Mouse (Mus musculus): Measurements from ENCODE around the gene Gm28036.
"Not testable (repeated sequence)": the region's sequence is repeated elsewhere in the genome, so short reads cannot be mapped to it uniquely, and the experiment has no call there.

Gm28036 gene

DNA sequence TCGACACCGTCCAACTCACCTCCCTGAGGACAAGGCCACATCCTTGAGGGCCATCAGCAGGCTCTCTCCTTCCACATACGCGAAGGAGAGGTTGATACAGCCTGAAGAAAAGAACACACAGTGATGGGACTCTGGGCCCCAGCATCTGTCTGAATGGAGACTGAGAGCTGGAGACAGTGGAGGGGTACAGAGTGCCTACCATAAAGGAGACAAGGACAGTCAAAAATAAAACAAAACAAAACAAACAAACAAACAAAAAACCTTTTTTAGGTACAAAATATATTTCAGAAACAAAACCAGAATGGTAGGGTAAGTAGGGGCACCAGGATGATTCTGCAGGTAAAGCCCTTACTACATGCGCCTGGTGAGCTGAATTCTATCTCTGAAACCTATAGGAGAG, at the start of gene Gm28036:
Gm28036 (minus strand) TSS at position 101 of the 400 bp plus-strand sequence.
- DNase-seq (ENCODE audit: low read depth), result no peak

DNA sequence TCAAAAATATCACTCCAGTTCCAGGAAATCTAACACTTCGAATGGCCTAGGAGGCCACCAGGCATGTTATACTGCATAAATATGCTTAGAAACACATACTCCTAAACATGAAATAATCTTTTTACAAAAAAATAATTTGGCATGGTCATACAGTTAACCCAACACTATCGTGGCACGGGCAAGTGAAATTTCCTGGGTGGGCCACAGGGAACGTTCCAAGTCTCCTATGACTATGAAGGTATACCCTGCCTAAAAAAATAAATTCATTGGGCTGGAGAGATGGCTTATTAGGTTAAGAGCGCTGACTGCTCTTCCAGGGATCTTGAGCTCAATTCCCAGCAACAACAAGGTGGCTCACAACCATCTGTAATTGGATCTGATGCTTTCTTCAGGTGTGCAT, 39.7 kb upstream of the Gm28036 start:
- no peak for DNase-seq (ENCODE audit: low read depth)

DNA sequence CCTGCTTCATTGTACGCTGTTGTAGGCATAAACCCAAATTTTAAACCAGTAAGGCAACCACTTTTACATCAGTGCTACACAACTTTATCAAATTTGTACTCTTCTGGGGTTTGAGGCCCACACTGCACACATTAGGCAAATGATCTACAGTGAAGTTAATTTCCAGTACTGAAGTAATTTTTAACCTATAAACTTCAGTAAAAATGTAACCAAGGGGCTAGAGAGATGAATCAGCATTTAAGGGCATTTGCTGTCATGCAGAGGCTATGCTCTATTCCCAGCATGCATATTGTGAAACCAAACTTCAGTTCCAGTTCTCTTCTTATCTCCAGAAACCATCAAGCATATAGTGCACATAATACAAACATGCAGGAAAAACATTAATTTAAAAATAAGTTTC, 38.6 kb upstream of the Gm28036 start:
- DNase-seq (ENCODE audit: low read depth), result peak; percentile 55

DNA sequence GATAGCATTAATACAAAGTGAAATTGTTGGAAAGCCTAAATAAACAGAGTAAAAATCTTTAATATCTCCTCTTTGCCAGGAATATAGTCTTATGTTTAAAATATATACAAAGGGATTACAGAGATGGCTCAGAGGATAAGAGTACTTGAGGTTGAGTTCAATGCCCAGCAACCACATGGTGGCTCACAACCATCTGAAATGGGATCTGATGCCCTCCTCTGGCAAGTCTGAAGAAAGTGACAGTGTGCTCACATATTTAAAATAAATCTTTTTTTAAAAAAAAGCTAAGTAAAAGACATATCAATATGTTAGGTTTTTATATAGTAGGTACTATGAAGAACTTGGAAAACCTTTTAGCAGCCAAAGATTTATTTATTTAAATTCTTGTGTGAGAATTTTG, 24.6 kb upstream of the Gm28036 start:
- peak; percentile 52 for DNase-seq (ENCODE audit: low read depth)

DNA sequence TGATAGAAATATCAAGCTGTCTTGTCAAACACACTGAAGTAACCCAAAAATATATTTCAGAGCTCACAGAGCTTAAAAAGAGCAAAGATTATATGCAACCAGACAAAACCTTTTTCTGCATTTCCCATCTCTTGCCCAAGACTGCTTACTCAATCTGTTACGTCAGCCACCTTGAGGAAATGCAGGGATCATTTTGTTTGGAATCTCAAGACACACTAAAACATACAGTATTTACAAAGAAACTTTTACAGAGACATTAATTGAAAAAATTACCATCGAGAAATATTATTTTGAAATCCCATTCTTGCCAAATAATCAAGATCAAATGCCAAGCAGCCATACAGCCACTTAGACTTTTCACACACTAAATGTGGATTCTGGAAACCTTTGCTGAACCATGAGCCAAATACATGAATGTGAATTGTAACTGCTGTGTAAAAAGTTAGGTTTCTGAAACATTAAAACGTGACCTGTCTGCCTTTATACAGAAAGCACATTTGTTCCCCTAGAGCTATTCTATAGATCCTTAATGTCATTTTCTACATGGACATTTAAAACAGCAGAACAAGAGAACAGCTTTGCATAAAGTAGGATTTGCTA, 20.5 kb upstream of the Gm28036 start:
- no peak for DNase-seq (ENCODE audit: low read depth)

DNA sequence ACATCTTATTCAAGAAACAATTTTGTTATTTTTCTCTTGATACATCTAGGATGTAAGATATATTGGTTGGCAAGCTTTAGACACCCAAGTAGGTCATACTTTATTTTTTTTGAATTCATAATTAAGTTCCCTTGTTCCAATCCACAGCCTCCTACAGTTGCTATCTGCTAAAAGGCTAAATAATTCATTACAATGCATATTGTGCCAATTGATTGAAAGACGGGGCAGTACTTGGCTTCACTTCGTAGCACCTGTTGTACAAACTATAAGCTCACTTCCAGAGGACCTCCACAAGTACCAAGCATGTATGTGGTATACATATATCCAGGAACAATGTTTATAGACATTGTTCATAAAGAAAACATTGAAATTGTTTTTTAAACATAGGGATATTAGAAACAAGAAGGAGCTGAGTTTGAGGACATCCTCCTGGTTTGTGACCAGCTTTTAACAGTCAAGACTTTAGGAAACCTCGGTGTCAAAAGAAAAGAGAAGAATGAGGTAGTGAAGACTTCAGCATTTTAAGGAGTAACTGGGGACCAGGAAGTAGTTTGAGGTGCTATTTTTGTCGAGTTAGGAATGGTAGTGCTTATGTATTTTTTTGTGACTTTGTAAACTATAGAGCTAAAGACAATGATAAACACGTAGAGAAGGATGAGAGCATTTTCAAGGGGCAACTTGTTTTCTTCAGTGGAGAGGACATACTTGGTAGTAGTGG, 19.5 kb upstream of the Gm28036 start:
- DNase-seq (ENCODE audit: low read depth), result peak; percentile 37

DNA sequence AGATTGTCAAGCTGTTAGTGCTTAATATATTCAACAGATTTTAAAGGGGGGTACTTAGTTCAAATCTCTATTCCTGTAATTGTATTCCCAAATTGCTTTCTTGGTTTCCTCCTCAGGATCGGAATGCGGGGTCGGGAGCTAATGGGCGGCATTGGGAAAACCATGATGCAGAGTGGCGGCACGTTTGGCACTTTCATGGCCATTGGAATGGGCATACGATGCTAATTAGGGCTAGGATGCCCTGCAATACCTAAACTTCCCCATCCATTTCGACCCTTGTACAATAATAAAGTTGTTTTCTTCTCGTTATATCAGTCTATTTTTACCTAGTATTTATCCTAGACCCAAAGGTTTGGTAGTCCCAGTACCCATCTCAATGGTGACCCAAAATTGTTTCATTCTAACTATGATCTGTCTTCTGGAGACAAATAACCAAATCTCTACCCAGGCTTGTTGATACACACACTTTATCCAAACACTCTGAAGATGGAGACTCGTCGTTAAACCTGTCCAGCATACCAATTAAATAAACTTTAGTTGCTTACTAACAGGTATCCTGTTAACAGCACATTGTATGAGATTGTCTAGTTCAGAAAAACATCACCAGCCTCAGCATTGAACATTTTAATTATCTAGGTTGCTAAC, 18.7 kb upstream of the Gm28036 start:
- peak; percentile 41 for DNase-seq (ENCODE audit: low read depth)

DNA sequence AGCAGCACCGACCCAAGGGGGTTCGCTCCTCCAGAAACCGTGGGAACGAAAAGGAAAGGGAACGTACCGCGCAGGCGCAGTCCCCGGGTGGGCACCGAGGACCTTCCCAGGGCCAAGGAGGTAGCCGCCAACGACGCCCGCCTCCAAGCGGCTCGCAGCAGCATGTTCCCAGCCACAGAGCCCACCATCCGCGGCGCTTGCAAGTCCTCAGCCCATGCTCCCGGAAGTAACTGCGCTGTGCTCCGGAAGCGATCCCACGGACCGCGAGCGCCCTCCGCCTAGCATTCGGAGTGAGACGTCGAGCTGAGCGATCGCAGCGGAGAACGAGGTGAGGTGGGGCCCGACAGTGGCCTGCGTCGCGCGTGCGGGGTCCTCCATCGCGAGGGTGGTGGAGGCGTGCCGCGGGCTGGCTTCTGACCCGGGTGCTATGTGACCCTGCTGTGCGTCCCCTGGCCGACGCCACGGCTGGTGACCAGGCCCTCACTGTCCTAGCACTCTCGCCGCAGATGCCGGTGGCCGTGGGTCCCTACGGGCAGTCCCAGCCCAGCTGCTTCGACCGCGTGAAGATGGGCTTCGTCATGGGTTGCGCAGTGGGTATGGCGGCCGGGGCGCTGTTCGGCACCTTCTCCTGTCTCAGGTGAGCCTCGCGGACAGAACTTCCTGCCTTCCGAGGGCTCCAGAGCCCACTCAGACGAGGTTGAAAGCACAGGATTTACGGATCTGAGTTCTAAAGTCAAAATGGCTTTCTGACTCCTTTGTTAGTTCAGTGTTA, 17.2 kb upstream of the Gm28036 start, which contains the start of the genes Romo1 and Nfs1:
Romo1 (plus strand) TSS at position 87 of the 772 bp plus-strand sequence.
Nfs1 (minus strand) TSS at position 234 of the 772 bp plus-strand sequence.
- DNase-seq (ENCODE audit: low read depth), result peak; percentile 95

DNA sequence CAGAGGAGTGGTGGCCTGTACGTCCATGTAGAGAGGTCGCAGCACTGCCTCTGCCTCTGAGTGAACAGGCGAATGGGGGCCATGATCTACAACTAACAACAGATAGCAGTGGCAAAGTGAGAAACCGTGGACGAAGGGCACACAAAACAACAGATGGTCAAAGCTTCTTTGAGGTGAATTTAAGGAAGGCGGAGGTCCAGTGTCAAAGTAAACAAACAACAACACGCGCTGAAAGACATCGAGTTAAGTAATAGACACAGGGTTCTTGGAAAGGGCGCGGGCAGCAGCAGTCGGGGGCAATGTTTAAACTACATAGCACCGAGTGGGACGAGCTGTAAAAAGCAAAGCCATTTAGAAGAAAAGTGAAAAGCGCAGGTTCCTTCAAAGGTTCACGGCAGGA, 16.5 kb upstream of the Gm28036 start:
- DNase-seq (ENCODE audit: low read depth), result no peak

DNA sequence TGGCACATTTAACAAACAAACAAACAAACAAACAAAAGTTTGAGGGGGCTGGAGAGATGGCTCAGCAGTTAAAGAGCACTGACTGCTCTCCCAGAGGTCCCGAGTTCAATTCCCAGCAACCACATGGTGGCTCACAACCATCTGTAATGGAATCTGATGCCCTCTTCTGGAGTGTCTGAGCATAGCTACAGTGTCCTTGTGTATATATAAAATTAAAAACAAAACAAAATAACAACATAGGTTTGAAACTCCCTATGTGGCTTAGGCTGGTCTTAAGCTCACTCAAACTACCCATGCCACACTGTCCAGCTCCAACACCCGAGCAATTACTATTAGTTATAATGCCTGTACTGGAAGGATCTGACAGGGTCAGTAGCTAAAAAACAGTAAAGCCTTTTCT, 15.9 kb upstream of the Gm28036 start:
- no peak for DNase-seq (ENCODE audit: low read depth)

DNA sequence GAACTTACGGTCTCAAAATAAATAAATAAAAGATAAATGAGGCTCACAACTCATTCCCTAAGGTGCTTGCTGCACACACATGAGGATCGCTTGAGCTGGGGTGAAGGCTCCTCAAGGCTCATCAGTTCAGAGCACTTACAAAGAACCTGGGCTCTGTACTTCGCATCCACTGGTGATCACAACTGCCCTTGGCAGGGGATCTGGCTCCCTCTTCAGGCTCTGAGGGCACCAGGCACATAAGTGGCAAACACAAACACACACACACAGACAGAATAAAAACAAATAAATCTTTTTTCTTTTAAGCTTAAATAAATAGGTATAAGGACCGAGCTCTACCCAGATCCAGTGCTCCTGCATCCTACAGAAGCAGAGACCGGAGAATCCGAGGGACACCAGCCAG, 8.8 kb upstream of the Gm28036 start:
- DNase-seq (ENCODE audit: low read depth), result peak; percentile 50

DNA sequence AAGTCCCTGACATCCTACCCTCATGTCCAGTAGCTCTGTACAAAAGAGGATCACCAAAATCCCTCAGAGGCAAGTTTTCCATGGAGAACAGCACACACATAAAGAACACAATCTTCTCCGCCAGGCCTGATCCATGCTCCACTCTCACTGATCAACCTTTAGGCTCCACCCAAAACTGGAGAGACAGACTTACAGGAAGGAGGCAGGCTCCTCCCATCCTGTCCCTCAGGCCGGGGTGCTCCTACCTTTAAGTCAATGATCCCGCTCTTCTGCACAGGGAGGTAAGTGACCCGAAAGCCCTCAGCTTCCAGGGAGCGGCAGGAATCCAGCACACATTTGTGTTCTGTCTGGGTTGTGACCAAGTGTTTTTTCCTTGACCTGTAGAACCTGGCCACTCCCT, 7.3 kb upstream of the Gm28036 start:
- DNase-seq (ENCODE audit: low read depth), result no peak

DNA sequence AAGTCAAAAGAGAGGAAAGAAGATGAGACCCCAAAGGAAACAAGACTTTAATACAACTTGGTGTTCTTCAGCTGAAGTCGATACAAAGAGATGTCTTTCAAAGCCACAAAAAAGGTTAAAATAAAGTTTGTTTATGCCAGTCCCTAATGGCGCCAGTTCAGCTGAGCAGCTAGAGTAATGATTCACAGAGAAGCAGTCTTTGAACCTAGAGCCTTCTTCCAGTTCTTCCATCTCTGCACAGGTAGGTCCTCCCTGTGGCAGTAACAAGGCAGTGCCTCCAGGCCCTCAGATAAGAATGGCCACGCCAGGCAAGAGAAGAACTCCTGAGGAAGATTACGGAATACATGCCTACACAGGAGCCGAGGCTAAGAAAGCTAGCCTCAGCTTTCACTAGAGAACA, 3.2 kb downstream of the Gm28036 start:
- DNase-seq (ENCODE audit: low read depth), result no peak

DNA sequence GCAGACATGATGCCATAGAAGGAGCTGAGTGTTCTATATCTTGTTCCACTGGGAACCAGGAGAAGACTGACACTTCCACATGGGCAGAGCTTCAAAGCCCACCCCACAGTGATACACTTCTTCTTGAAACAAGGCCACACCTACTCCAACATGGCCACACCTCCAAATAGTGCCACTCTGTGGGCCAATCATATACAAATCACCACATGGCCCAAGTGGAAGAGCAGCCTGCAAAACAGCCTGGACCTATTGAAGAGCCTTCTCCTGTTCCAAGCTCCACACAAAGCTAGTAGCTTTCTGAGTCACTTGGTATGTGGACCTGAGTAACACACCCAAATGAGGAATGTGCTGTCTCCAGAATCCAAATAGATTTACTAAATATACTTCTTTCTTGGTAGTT, 7.3 kb downstream of the Gm28036 start:
- no peak for DNase-seq (ENCODE audit: low read depth)

DNA sequence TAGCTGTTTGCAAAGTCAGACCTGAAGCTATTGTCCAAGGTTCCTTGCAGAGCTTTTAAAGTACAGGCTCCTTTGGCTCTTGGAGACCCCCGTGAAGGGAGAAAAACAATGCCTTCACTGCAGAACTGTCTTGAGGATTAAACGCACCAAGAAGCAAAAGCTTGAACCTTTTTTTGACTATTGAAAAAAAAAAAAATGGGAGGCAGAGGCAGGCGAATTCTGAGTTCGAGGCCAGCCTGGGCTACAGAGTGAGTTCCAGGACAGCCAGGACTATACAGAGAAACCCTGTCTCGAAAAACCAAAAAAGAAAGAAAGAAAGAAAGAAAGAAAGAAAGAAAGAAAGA, 14.8 kb downstream of the Gm28036 start:
- DNase-seq (ENCODE audit: low read depth), result not testable (repeated sequence)

DNA sequence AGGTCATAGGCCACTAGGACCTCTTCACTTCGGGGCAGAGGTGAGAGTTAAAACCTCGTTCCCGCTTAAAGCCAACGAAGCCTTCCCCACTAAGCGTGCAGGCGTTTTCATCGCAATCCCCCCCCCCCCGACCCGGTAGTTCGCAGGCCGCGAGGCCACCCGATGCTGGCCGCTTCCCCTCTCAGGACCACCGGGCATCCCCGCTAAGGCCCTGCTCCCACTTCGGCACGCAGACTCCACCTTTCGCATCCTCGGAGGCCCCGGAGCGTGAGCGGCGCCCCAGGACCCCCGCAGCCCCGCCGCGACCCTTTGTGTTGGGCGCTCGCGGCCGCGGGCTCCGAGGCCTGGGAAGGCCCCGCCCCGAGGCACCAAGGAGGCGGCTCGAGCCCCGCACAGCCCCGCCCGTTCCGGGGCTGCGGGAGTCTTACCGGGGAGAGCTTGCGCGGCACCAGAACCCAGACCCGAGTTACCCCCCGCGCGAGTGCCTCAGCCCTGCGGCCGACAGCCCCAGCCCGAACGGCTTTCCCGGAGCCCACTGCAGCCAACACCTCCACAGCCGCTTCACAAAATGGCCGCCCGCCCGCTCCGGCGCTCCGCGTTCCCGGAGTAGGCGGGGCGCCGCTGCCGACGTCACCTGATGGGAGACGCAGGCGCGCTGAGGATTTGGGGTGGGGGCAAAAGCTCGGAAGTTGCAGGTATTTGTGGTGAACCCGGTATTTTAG, 15.4 kb downstream of the Gm28036 start, which contains the start of the genes Cpne1 and Rbm12:
Cpne1 (minus strand) TSS at position 608 of the 722 bp plus-strand sequence.
Rbm12 (minus strand) TSS at position 621 of the 722 bp plus-strand sequence.
- peak; percentile 90 for DNase-seq (ENCODE audit: low read depth)

DNA sequence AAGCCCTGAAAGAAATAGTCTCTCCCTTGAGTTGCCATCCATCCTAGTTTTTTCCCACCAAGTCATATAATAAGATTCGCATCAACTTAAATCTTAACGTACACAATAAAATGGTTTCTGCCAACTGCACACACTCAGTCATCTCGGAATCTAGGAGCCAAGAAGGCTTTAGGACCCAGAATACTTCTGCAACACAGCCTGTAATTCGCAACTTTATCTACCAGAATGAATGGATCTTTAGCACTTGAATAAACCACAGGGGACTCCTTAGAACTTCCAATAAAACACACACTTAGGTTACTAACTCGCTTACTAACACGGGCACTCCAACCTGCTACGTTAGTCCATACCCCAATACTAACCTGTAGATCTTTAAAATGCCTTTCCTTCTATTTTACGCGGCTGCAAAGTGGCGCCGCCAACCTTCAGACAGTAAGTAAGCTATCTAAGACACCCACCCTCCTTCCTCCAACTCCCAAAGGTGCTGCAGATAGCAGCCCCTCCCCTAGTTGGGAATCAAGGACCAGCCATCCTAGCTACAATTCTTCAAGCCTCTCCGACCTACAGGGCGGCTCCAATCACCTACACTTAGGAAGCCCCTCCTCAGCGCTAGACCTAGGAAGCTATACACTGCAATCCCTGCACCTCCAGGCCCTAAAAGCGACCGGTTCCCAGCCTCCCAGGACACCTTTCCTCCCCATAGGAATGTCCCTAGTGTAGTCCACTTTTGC, 16.1 kb downstream of the Gm28036 start:
- peak; percentile 67 for DNase-seq (ENCODE audit: low read depth)

DNA sequence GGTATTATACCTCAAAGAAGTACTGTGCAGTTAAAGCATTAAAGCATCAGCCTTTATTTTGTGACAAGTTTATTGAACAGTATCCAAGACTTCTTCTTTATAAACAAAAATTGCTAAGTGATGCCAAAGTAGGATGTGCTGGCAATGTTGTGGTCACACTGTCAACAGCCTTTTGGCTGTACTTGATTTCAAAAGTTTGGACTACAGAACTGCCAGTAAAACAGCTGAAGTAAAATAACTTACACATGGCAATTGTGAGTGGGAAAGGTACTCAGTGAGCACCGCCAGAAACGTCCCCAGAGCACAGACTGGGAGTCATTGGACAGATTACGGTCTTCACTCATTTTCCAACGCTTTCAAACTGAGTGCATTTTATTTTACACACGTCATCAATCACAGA, 35.0 kb downstream of the Gm28036 start:
- no peak for DNase-seq (ENCODE audit: low read depth)

DNA sequence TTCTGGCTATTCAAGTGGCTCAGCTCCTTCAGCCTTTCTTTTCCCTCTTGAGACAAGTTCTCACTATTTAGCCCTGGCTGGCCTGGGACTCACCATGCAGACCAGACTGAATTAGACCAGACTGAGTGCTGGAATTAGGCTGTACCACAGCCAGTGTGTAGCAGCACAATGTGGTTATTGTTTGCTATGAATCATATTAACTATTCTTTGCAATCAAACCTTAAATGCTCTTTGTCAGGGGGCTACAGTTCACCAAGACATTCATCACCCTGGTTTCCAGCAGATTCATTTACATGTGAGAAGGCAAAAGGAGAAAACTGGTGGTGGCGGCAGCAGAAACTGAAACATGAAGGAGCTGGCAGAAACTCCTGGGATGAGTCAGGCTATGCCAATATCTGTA, 37.1 kb downstream of the Gm28036 start:
- DNase-seq (ENCODE audit: low read depth), result no peak

DNA sequence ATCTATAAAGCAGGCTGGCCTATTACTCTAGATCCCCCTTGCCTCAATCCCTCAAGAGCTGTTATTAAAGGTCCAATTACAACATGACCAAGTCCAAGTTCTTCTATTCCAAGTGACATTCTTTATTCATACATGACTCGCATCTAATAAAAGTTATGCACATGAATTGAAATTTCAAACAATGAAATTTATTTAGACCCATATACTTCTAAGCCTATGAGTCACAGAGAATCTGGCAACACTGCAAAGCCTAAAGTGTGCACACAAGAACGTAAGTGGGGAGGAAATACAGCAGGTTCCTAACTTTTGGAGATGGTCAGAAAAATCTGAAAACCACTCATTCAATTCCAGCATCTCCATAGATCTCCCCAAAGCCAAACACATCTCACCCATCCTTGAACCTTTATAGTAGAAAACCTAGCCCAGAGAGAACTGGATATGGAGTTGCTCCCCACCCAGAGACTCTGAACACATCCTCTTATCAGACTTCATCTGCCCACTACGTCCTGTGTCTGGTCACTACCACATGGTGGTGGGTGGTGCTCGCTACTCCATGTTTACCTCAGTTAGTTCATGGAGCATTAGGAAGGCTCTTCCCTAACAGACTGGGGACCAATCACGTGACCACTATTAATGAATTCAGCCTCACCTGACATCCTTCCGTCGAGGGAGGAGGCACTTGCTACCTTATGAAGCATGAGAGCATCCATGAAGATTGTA, 39.3 kb downstream of the Gm28036 start:
- peak; percentile 54 for DNase-seq (ENCODE audit: low read depth)
